Mouse (Mus musculus): ENCODE data around the gene Tmprss11a.

Gene Tmprss11a

GRCm38 (mm10) chr5:86468890-86469289, at the start of gene Tmprss11a:
Tmprss11a (minus strand) TSS chr5:86468990.
- no peak for DNase-seq (ENCODE audit: inconsistent ontology term)

DNA sequence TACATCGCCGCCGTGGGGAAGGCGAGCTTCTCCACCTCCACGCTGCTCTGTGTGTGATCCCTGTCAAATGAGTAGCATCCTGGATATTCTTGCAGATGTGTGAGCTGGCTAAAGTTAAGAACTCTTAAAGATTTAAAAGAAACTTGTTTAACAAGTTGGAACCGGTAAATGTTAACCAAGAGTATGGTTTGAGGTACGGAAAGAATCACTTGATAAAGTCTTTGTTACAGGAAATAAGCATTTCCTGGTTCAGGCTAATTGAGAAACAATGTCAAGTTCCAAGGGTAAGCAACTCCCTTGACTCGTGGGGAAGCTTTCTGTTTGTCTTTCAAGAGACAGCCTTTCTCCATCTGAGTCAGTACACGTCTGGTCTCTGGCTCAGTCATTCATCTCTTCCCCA, 49.7 kb upstream of the Tmprss11a start, which contains the start of gene Tmprss11g:
Tmprss11g (minus strand) TSS at position 101 of the 400 bp plus-strand sequence.
- no peak for DNase-seq (ENCODE audit: inconsistent ontology term)

- DNase-seq (ENCODE audit: inconsistent ontology term), result peak; percentile 88
These were observed 42.7 kb upstream of the Tmprss11a start for GRCm38 (mm10) chr5:86511538-86511937.

GRCm38 (mm10) chr5:86493453-86493852, 24.7 kb upstream of the Tmprss11a start:
- DNase-seq (ENCODE audit: inconsistent ontology term), result no peak

GRCm38 (mm10) chr5:86482562-86482961, 13.8 kb upstream of the Tmprss11a start:
- peak; percentile 28 for DNase-seq (ENCODE audit: inconsistent ontology term)

- DNase-seq (ENCODE audit: inconsistent ontology term), result no peak
These were observed 13.2 kb upstream of the Tmprss11a start for GRCm38 (mm10) chr5:86482031-86482430.

DNA sequence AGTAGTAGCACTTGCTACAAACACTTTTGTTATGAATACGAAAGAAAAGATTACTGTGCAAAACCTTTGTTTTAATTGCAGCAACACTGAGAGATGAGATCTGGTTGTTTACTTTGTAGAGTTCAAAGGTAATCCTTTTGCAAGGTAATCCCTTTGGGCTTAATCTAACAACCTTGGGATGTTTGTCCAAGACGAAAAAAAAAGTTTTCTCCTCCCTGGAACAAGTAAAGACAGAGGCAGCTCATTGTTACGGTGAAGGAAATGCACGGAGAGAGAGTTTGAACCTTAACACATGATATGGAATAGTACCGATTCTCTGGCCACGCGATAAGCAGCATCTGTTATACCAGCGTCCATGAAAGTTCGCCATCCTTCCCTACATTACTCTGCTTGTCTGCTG, 5.1 kb upstream of the Tmprss11a start:
- no peak for DNase-seq (ENCODE audit: inconsistent ontology term)

DNA sequence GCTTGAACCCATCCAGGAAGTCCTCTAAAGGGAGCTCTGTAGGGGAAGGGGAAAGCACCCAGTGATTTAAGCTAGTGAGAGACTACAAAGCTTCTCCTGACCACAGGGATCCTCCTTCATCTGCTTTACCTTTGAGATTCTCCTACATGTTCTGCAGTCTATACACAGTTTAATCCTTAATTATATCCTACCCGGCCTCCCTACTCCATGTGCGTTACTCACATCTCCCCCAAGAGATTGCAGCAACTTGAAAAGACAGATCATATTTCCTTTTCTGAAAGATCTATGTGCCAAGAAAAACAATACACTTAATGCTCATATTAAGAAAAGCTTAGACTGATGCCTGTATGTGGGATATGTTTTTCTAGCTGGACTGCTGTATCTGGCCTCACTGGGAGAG, 29.5 kb downstream of the Tmprss11a start:
- no peak for DNase-seq (ENCODE audit: inconsistent ontology term)

DNA sequence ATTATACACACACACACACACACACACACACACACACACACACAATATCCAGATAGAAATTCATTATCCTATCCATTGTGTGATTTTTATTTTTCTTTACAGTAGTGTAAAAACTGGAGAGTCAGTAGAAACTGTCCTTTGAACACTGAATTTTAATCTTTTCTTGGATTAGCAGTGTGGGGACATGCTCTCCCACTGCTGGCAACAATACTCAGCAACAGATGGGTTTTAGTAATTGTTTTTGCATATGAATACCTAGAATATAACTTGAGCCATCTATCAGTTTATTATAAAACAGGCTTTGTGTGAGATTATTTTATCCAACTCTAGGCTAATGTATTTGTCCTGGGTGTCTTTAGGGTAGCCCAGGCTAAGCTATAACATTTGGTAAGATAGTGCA, 30.2 kb downstream of the Tmprss11a start:
- no peak for DNase-seq (ENCODE audit: inconsistent ontology term)

DNA sequence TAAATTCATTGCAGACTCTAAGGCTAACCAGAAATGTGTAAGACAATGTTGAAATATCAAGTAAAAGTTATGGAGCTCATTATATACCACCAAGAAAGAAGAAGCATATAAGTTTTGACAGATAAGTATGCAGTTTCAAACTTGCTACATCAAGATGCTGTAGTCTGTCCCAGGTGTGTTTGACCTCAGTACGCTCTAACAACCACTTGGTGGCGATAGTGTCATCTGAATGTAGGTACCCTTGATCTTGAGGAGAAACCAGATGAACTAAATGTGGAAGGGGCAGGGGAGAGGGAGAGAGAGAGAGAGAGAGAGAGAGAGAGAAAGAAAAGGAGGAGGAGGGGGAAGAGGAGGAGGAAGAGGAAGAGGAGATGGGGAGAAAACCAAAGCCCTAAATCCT, 36.1 kb downstream of the Tmprss11a start:
- peak; percentile 31 for DNase-seq (ENCODE audit: inconsistent ontology term)

DNA sequence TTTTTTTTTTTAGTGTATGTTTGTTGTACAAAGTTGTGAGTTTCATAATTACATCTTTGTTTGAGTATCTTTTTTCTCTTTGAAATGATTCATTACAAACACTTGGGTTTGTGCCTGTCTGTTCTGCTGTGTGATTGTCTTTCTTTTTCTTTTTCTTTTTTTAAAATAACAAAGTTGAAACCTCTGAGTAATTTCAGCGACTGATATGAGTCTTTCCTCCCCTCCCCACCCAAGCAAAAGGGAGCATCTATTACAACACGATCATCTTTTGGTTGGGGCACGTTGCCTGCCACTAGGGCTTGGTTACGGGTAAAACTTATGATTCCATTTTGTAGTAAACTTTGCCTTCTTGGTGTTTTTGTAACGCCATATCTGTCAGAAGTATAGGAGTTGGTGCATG, 37.7 kb downstream of the Tmprss11a start:
- DNase-seq (ENCODE audit: inconsistent ontology term), result no peak

DNA sequence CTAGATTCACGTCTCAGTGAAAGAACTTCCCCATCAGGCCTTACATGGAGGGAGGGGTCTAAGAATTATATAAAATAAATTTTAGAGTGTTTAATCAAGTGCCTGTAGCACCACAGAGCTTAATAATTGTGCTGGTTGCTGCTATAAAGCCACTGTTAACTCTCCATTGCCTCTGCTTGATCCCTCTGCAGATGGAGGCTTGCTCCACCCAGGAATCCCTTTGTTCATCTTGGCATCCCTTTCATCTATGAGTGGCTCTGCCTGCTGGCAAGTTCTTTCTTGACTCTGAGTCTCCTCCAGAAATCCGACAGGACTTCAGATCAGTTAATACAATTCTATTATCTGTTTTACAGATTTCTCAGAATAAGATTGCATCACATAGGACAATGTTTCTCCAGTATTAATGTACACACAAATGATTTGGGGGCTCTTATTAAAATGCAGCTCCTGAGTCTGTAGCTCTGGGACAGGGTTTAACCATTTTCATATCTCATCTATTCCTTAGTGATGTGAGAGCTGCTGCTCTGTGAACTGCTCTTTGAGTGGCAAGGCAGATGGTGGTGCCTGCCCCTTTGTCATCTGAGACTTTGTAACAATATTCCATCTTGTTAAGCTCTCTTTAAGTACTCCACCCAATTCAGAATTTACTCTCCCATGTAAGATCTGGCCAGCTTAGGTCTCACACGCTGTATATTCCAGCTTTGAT, 47.3 kb downstream of the Tmprss11a start:
- no peak for DNase-seq (ENCODE audit: inconsistent ontology term)

GRCm38 (mm10) chr5:86419494-86419893, 49.3 kb downstream of the Tmprss11a start:
- peak; percentile 19 for DNase-seq (ENCODE audit: inconsistent ontology term)

DNA sequence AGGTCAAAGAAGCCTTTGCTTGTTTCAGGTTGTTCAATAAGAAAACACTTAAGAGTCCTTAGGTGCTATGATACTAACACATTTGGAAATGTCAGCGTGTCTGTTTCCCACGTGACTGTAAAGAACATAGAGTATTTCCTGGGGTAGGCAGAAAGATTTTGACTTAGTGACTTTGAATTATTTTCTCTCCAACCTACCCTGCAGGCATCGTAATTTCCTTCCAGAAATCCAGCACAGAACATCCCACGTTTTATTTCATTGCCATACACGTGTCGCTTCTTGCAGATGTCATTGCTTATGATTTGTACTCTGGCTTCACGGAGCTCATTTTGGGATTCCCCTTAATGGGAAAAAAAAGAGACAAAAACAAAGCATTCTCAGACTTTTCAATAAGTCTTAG, 54.5 kb downstream of the Tmprss11a start:
- no peak for DNase-seq (ENCODE audit: inconsistent ontology term)

DNA sequence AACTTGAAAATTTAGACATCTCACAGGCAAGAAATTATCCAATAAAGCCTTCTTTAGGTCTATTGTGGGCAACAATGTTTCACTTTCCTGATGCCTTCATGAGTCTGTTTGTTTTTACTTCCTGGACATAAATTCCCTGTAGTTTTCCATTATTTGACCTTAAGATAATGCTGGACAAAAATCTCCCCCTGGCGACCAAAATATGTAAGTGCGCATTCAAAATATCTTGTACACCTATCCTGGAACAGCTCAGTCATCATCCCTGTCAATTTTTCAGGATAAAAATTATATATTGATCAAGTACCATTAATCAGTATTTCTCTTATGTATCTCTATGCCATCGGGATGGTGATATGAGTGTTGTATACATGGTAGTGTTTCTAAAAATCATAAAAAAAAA, 58.0 kb downstream of the Tmprss11a start:
- peak; percentile 31 for DNase-seq (ENCODE audit: inconsistent ontology term)

- DNase-seq (ENCODE audit: inconsistent ontology term), result no peak
These were observed 60.8 kb downstream of the Tmprss11a start for GRCm38 (mm10) chr5:86407941-86408340.

- no peak for DNase-seq (ENCODE audit: inconsistent ontology term)
These were observed 61.6 kb downstream of the Tmprss11a start for GRCm38 (mm10) chr5:86407191-86407590.

GRCm38 (mm10) chr5:86373320-86373719, 95.5 kb downstream of the Tmprss11a start, which contains the start of gene Tmprss11d:
Tmprss11d (minus strand) TSS chr5:86373420.
- no peak for DNase-seq (ENCODE audit: inconsistent ontology term)

Data from Muller cell, postnatal 12 days (primary cell).